Mouse (Mus musculus): ENCODE data around the gene Gm15080.
"Not testable (repeated sequence)": the region's sequence is repeated elsewhere in the genome, so short reads cannot be mapped to it uniquely, and the experiment has no call there.

Gene Gm15080

GRCm38 (mm10) chrX:147992693-147993092 lies at the start of gene Gm15080:
Gene Gm15080 (plus strand): TSS chrX:147992993.
- DNase-seq (ENCODE audit: low spot score), result not testable (repeated sequence)

Measured in embryo, embryonic 10 days (tissue).